In the genomic region with DNA sequence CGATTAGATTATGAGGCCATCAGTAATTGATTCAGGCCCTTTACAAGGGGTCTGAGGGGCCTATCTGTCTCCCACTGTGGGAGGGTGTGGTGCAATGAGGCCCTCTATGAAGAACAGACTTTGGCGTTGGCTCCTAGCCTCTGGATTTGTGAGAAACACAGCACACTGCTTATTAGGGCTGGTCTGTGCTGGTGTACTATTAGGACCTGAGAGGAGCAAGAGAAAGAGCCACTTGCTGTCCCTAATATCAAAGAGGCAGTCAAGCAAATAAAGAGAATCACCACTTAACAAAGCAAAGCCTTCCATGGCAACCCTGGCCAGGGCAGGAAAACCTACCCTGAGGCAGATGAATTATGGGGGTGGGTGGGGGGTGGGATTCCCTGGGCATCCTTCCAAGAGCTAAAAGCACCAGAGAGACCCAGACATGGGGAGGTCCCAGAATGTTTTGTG, we compare ENCODE assay signal across 12 mouse cellular contexts.
DNase-seq lines count a peak whose midpoint lies in the region; ATAC-seq lines count a peak whose summit lies in the region.
"Had no signal": no experiment of that assay in that cellular context is flagged by ENCODE, and none has a peak within 500 bp of the region (broad histone marks: within the 10 kb centered on the region; RNA-seq: fewer than 3 reads in every experiment).

No protein-coding gene starts in this region.

- 37% methylated on average over 2 of the region's 2 CpGs for WGBS in hindbrain, embryonic 10.5 days
- 11% methylated on average over 2 of the region's 2 CpGs for WGBS in midbrain, embryonic 10.5 days

- peak; percentile 20 for DNase-seq in left cerebral cortex, postnatal 4 days
- no peak for DNase-seq in left cerebral cortex, adult 11 months (ENCODE audit: low spot score)
- no peak for DNase-seq in hindbrain, embryonic 10.5 days (ENCODE audit: low spot score)
- DNase-seq in midbrain, embryonic 10.5 days (ENCODE audit: low spot score): peak; percentile 27
- DNase-seq in retina, embryonic 14.5 days (ENCODE audit: low spot score): peak; percentile 44
- no peak for DNase-seq in lung, postnatal 25 days (ENCODE audit: low spot score)
- no peak for DNase-seq in gastrocnemius, adult 18-20 months (ENCODE audit: low spot score)
- DNase-seq: adrenal gland, adult 8-10 months; cerebellum, postnatal 25 days; heart, postnatal 36 days; lung, adult 18-20 months had no signal

- peaks cover 57% of the 10 kb centered on the region for H3K27me3 ChIP-seq in hindbrain, embryonic 10.5 days (ENCODE audit: insufficient read depth, poor library complexity, severe bottlenecking)
- peaks cover 50% of the 10 kb centered on the region for H3K27me3 ChIP-seq in midbrain, embryonic 10.5 days (ENCODE audit: low read depth, poor library complexity, severe bottlenecking)

- peaks cover 29% of the 10 kb centered on the region for H3K4me1 ChIP-seq in hindbrain, embryonic 10.5 days (replicated peaks)
- peaks cover 49% of the 10 kb centered on the region for H3K4me1 ChIP-seq in midbrain, embryonic 10.5 days

- intact Hi-C loops in left cerebral cortex, postnatal 4 days (cut with DNase I): no loop called here

- no peak overlapping the region for H3K4me3 ChIP-seq in hindbrain, embryonic 10.5 days
- H3K4me3 ChIP-seq in midbrain, embryonic 10.5 days: no peak overlapping the region

- H3K9me3 ChIP-seq in hindbrain, embryonic 10.5 days: 0 out of 2 replicates have a peak, but pooled peaks cover under 1% of the 10 kb centered on the region
- H3K9me3 ChIP-seq in midbrain, embryonic 10.5 days (replicated peaks): no peaks in the 10 kb centered on the region

- no peak for ATAC-seq in activated CD4-positive, CD25-positive, alpha-beta regulatory T cell, adult 4 months

- H3K27ac ChIP-seq in hindbrain, embryonic 10.5 days: peak overlapping the region; percentile 40; the same call in 1 of the 2 replicates
- H3K27ac ChIP-seq in midbrain, embryonic 10.5 days (replicated peaks): peak overlapping the region; percentile 78; the same call in 1 of the 2 replicates

- H3K36me3 ChIP-seq in hindbrain, embryonic 10.5 days: no peaks in the 10 kb centered on the region
- H3K36me3 ChIP-seq in midbrain, embryonic 10.5 days: 0 out of 2 replicates have a peak, but pooled peaks cover 2% of the 10 kb centered on the region

Comparison
In these comparisons a context has a peak if more than half of its experiments do, and no peak if none do; other contexts are left out.
1. DNase-seq: peak in left cerebral cortex, postnatal 4 days (single experiment), midbrain, embryonic 10.5 days (single experiment) and retina, embryonic 14.5 days (single experiment); none in left cerebral cortex, adult 11 months (single experiment), hindbrain, embryonic 10.5 days (single experiment), lung, postnatal 25 days (single experiment) and gastrocnemius, adult 18-20 months (single experiment).